Mouse (Mus musculus): Measurements from ENCODE around the gene Rmi2.
"Not testable (repeated sequence)": the region's sequence is repeated elsewhere in the genome, so short reads cannot be mapped to it uniquely, and the experiment has no call there.

Rmi2 gene

GRCm38 (mm10) chr16:10834911-10835587 lies at the start of gene Rmi2:
Gene Rmi2 (plus strand): TSS chr16:10835059.
- DNase-seq (ENCODE audit: low spot score): peak; percentile 82

GRCm38 (mm10) chr16:10785371-10786231 lies 49.3 kb upstream of the Rmi2 start, which contains the start of gene Socs1:
Gene Socs1 (minus strand): TSS chr16:10785536.
- peak; percentile 74 for DNase-seq (ENCODE audit: low spot score)

GRCm38 (mm10) chr16:10786288-10786687 lies 48.6 kb upstream of the Rmi2 start:
- DNase-seq (ENCODE audit: low spot score): peak; percentile 83

GRCm38 (mm10) chr16:10786782-10787547 lies 47.9 kb upstream of the Rmi2 start:
- no peak for DNase-seq (ENCODE audit: low spot score)

GRCm38 (mm10) chr16:10787548-10788058 lies 47.3 kb upstream of the Rmi2 start:
- DNase-seq (ENCODE audit: low spot score): no peak

GRCm38 (mm10) chr16:10788271-10788670 lies 46.6 kb upstream of the Rmi2 start, which contains the start of gene Tnp2:
Gene Tnp2 (minus strand): TSS chr16:10788660.
- DNase-seq (ENCODE audit: low spot score): no peak

GRCm38 (mm10) chr16:10788866-10789265 lies 46.0 kb upstream of the Rmi2 start:
- DNase-seq (ENCODE audit: low spot score): no peak

GRCm38 (mm10) chr16:10790702-10791101 lies 44.2 kb upstream of the Rmi2 start, which contains the start of gene Prm3:
Gene Prm3 (minus strand): TSS chr16:10790914.
- DNase-seq (ENCODE audit: low spot score): no peak

GRCm38 (mm10) chr16:10796034-10796433 lies 38.8 kb upstream of the Rmi2 start, which contains the start of gene Prm2:
Gene Prm2 (minus strand): TSS chr16:10796134.
- no peak for DNase-seq (ENCODE audit: low spot score)

- DNase-seq (ENCODE audit: low spot score): not testable (repeated sequence)
Observed at GRCm38 (mm10) chr16:10802420-10802819, 32.4 kb upstream of the Rmi2 start.

GRCm38 (mm10) chr16:10805789-10806527 lies 28.9 kb upstream of the Rmi2 start, which contains the start of gene Prm1:
Gene Prm1 (minus strand): TSS chr16:10805839.
- no peak for DNase-seq (ENCODE audit: low spot score)

GRCm38 (mm10) chr16:10810376-10810775 lies 24.5 kb upstream of the Rmi2 start:
- no peak for DNase-seq (ENCODE audit: low spot score)

GRCm38 (mm10) chr16:10812865-10813371 lies 21.9 kb upstream of the Rmi2 start, which contains the start of gene Gm11172:
Gene Gm11172 (plus strand): TSS chr16:10812915.
- no peak for DNase-seq (ENCODE audit: low spot score)

- no peak for DNase-seq (ENCODE audit: low spot score)
Observed at GRCm38 (mm10) chr16:10813726-10814125, 21.1 kb upstream of the Rmi2 start.

GRCm38 (mm10) chr16:10814864-10815263 lies 20.0 kb upstream of the Rmi2 start:
- no peak for DNase-seq (ENCODE audit: low spot score)

GRCm38 (mm10) chr16:10818579-10819135 lies 16.2 kb upstream of the Rmi2 start:
- no peak for DNase-seq (ENCODE audit: low spot score)

GRCm38 (mm10) chr16:10819966-10820365 lies 14.9 kb upstream of the Rmi2 start:
- no peak for DNase-seq (ENCODE audit: low spot score)

- DNase-seq (ENCODE audit: low spot score): no peak
Observed at GRCm38 (mm10) chr16:10821387-10821786, 13.5 kb upstream of the Rmi2 start.

- no peak for DNase-seq (ENCODE audit: low spot score)
Observed at GRCm38 (mm10) chr16:10824536-10824935, 10.3 kb upstream of the Rmi2 start.

- no peak for DNase-seq (ENCODE audit: low spot score)
Observed at GRCm38 (mm10) chr16:10825840-10826239, 9.0 kb upstream of the Rmi2 start.

Measured in c-Kit-positive CD71-positive TER-119-positive erythroid progenitor cells, embryonic 14.5 days (primary cell).